Mouse (Mus musculus) MEL (cell line): ENCODE data around the gene Sgms1. TPM values are rescaled to one million over a fixed set of nuclear protein-coding genes. Genes with fewer than 3 reads are reported as not detected.

Experiments
- DNase-seq: peaks from one replicate; pipeline ENCODE4 v3.0.0; 2011; ENCODE audit warnings: low read depth, low spot score
- H3K27ac ChIP-seq: 2 replicates; pipeline ENCODE4 v1.5.1; 2012; ENCODE audit warnings: low read depth, mild to moderate bottlenecking, control low read depth, low read length, moderate library complexity; ENCODE audit not compliant: control insufficient read depth
- H3K27me3 ChIP-seq, 2 experiments: fragments of 150-350 bp in 1 of 2; sonication (generic) in 1 of 2; 2 replicates each; pipeline ENCODE4 v1.6.1; 2012; ENCODE audit warnings: low read length in 2 of 2, mild to moderate bottlenecking in 2 of 2, improper control_type of control experiment in 1 of 2, moderate library complexity in 1 of 2; ENCODE audit not compliant: insufficient read depth in 2 of 2, control insufficient read depth in 1 of 2
- H3K36me3 ChIP-seq, 2 experiments: 2 replicates each; pipeline ENCODE4 v1.6.1; 2012 to 2014; ENCODE audit warnings: low read length in 2 of 2, improper control_type of control experiment in 1 of 2, inconsistent platforms in 1 of 2, mild to moderate bottlenecking in 1 of 2; ENCODE audit not compliant: insufficient read depth in 2 of 2, control insufficient read depth in 1 of 2
- H3K4me1 ChIP-seq, 2 experiments: fragments of 150-350 bp in 1 of 2; sonication (generic) in 1 of 2; 2 replicates each; pipeline ENCODE4 v1.6.1; 2012; ENCODE audit warnings: low read length in 2 of 2, improper control_type of control experiment in 1 of 2, mild to moderate bottlenecking in 1 of 2; ENCODE audit not compliant: insufficient read depth in 2 of 2, control insufficient read depth in 1 of 2
- H3K4me3 ChIP-seq, 2 experiments: fragments of 150-350 bp in 1 of 2; sonication (generic) in 1 of 2; 2 replicates each; pipeline ENCODE4 v1.5.1; 2012; ENCODE audit warnings: low read depth in 2 of 2, low read length in 2 of 2, mild to moderate bottlenecking in 2 of 2, moderate library complexity in 2 of 2, control low read depth in 1 of 2, improper control_type of control experiment in 1 of 2; ENCODE audit not compliant: control insufficient read depth in 1 of 2, insufficient read depth in 1 of 2
- H3K79me2 ChIP-seq: 2 replicates; pipeline ENCODE4 v1.6.1; 2012; ENCODE audit warnings: mild to moderate bottlenecking, low read length, moderate library complexity; ENCODE audit not compliant: control insufficient read depth, poor library complexity, insufficient read depth
- H3K9ac ChIP-seq: 2 replicates; pipeline ENCODE4 v1.6.1; 2012; ENCODE audit warnings: low read depth, mild to moderate bottlenecking, control low read depth, low read length, moderate library complexity; ENCODE audit not compliant: control insufficient read depth, poor library complexity, severe bottlenecking
- H3K9me3 ChIP-seq: fragments of 150-350 bp; sonication (generic); replicated peaks from 2 replicates; pipeline ENCODE4 v1.6.1; 2012; ENCODE audit warnings: mild to moderate bottlenecking, low read length, improper control_type of control experiment, moderate library complexity; ENCODE audit not compliant: insufficient read depth
- CHD2 ChIP-seq: IDR thresholded peaks from 2 replicates; pipeline ENCODE4 v1.6.1; 2011; ENCODE audit warnings: low read length, improper control_type of control experiment
- E2F4 ChIP-seq: IDR thresholded peaks from 2 replicates; pipeline ENCODE4 v1.6.1; 2011; ENCODE audit warnings: low read depth, low read length, improper control_type of control experiment, borderline replicate concordance
- ELF1 ChIP-seq: IDR thresholded peaks from 2 replicates; pipeline ENCODE4 v1.6.1; 2014; ENCODE audit warnings: low read depth, mild to moderate bottlenecking, inconsistent platforms, low read length, improper control_type of control experiment, moderate library complexity
- ETS1 ChIP-seq: IDR thresholded peaks from 2 replicates; pipeline ENCODE4 v1.6.1; 2012; ENCODE audit warnings: low read depth, mild to moderate bottlenecking, inconsistent platforms, low read length, improper control_type of control experiment, moderate library complexity
- GATA1 ChIP-seq: IDR thresholded peaks from 2 replicates; pipeline ENCODE4 v1.6.1; 2011; ENCODE audit warnings: low read depth, low read length, improper control_type of control experiment
- JUND ChIP-seq: IDR thresholded peaks from 2 replicates; pipeline ENCODE4 v1.6.1; 2011; ENCODE audit warnings: low read depth, mild to moderate bottlenecking, improper control_type of control experiment, low read length
- KAT2A ChIP-seq: conservative IDR thresholded peaks from 2 replicates; pipeline ENCODE4 v1.6.1; 2012; ENCODE audit warnings: low read depth, low read length, improper control_type of control experiment, inconsistent platforms
- MAFK ChIP-seq: IDR thresholded peaks from 2 replicates; pipeline ENCODE4 v1.6.1; 2011; ENCODE audit warnings: low read depth, mild to moderate bottlenecking, low read length, improper control_type of control experiment, borderline replicate concordance
- MAX ChIP-seq: IDR thresholded peaks from 2 replicates; pipeline ENCODE4 v1.6.1; 2011; ENCODE audit warnings: low read length, improper control_type of control experiment
- MEF2A ChIP-seq: IDR thresholded peaks from 2 replicates; pipeline ENCODE4 v1.6.1; 2014; ENCODE audit warnings: low read depth, mild to moderate bottlenecking, inconsistent platforms, low read length, improper control_type of control experiment; ENCODE audit not compliant: poor library complexity, insufficient replicate concordance, severe bottlenecking; ENCODE audit errors: extremely low read depth
- NELFE ChIP-seq: IDR thresholded peaks from 2 replicates; pipeline ENCODE4 v1.6.1; 2011; ENCODE audit warnings: low read depth, low read length, improper control_type of control experiment
- POLR2AphosphoS2 ChIP-seq: IDR thresholded peaks from 2 replicates; pipeline ENCODE4 v1.6.1; 2011; ENCODE audit warnings: low read length, improper control_type of control experiment
- POLR2AphosphoS5 ChIP-seq: IDR thresholded peaks from 2 replicates; pipeline ENCODE4 v1.6.1; 2012; ENCODE audit warnings: low read depth, borderline replicate concordance, mild to moderate bottlenecking, inconsistent platforms, low read length, moderate library complexity, mixed read lengths
- RCOR1 ChIP-seq: IDR thresholded peaks from 2 replicates; pipeline ENCODE4 v1.6.1; 2012; ENCODE audit warnings: low read depth, mild to moderate bottlenecking, inconsistent platforms, low read length, improper control_type of control experiment
- TAL1 ChIP-seq: IDR thresholded peaks from 2 replicates; pipeline ENCODE4 v1.6.1; 2012; ENCODE audit warnings: mild to moderate bottlenecking, inconsistent platforms, low read length, moderate library complexity, mixed read lengths
- TCF12 ChIP-seq: IDR thresholded peaks from 2 replicates; pipeline ENCODE4 v1.6.1; 2014; ENCODE audit warnings: low read depth, mild to moderate bottlenecking, inconsistent platforms, low read length, improper control_type of control experiment, moderate library complexity
- USF1 ChIP-seq: IDR thresholded peaks from 2 replicates; pipeline ENCODE4 v1.6.1; 2014; ENCODE audit warnings: low read depth, mild to moderate bottlenecking, inconsistent platforms, low read length, improper control_type of control experiment, moderate library complexity
- USF2 ChIP-seq, 2 experiments: IDR thresholded peaks; 2 replicates each; pipeline ENCODE4 v1.6.1; 2011 to 2012; ENCODE audit warnings: improper control_type of control experiment in 2 of 2, low read length in 2 of 2, borderline replicate concordance in 1 of 2, inconsistent platforms in 1 of 2, low read depth in 1 of 2, mild to moderate bottlenecking in 1 of 2; ENCODE audit not compliant: insufficient read depth in 1 of 2
- ZC3H11A ChIP-seq: IDR thresholded peaks from 2 replicates; pipeline ENCODE4 v1.6.1; 2012; ENCODE audit warnings: low read depth, mild to moderate bottlenecking, inconsistent platforms, low read length, improper control_type of control experiment
- ZMIZ1 ChIP-seq: IDR thresholded peaks from 2 replicates; pipeline ENCODE4 v1.6.1; 2012; ENCODE audit warnings: low read depth, mild to moderate bottlenecking, inconsistent platforms, low read length, improper control_type of control experiment, moderate library complexity
- polyA plus RNA-seq, 2 experiments: library from polyadenylated mRNA; stranded (reverse) in 1 of 2; unstranded in 1 of 2; fragments of >175 nt in 1 of 2; fragments of >200 nt in 1 of 2; gene quantifications; 2 replicates each; pipeline versions ENCODE4 v1.2.1 to v1.2.4; 2012; ENCODE audit warnings: low replicate concordance in 2 of 2, low read depth in 1 of 2; ENCODE audit not compliant: insufficient read length in 2 of 2, insufficient read depth in 1 of 2, missing spikeins in 1 of 2
- total RNA-seq: library from RNA; depleted of rRNA; stranded (reverse); fragments of 300-350 nt; gene quantifications from 2 replicates; pipeline ENCODE4 v1.2.3, GENCODE M21; 2012

The Sgms1 gene
- total and polyA plus RNA-seq, 3 experiments, result 16.3 to 18.5 TPM; not detected in 1

GRCm38 (mm10) chr19:32106750-32107149 is 282.8 kb downstream of the Sgms1 start:
- Histone ChIP-seq H3K27ac (no peak overlapping the region), H3K4me1 (peaks cover 0 to 6% of the 10 kb centered on the region in 2 experiments; a peak in 3 of 4 replicates), H3K9me3 (no peaks in the 10 kb centered on the region), H3K9ac (no peak overlapping the region), H3K79me2 (peaks cover 1% of the 10 kb centered on the region; the same call in 1 of the 2 replicates), H3K4me3 (no peak overlapping the region), H3K36me3 (peaks cover 0 to 4% of the 10 kb centered on the region in 2 experiments; a peak in 2 of 4 replicates), H3K27me3 (no peaks in the 10 kb centered on the region)
- TF ChIP-seq MEF2A, result no peak
- no peak for TF ChIP-seq GATA1
- 0 out of 2 replicates have a peak, but pooled peaks have one; percentile 26 for TF ChIP-seq JUND
- DNase-seq, result no peak

- H3K79me2 ChIP-seq, result peaks cover 1% of the 10 kb centered on the region; the same call in 1 of the 2 replicates
- H3K9ac ChIP-seq, result no peak overlapping the region
- peaks cover 0 to 2% of the 10 kb centered on the region in 2 experiments; a peak in 2 of 4 replicates for H3K36me3 ChIP-seq
- H3K9me3 ChIP-seq, result no peaks in the 10 kb centered on the region
- no peak overlapping the region for H3K4me3 ChIP-seq
- no peaks in the 10 kb centered on the region for H3K27me3 ChIP-seq
- no peak for TF ChIP-seq TAL1
- TF ChIP-seq MAFK, result no peak
- no peak for TF ChIP-seq CHD2
- no peak for TF ChIP-seq USF2 (IDR thresholded peaks at IDR 0.05; ENCODE audit: borderline replicate concordance in 1 of 2, insufficient read depth in 1 of 2, low read depth in 1 of 2, low read length in 2 of 2)
- TF ChIP-seq USF1, result no peak
- no peak for TF ChIP-seq NELFE
- no peak for TF ChIP-seq ZMIZ1
- TF ChIP-seq E2F4, result no peak
- no peak for TF ChIP-seq KAT2A
- no peak for TF ChIP-seq ELF1
- no peak for DNase-seq
- peaks cover 0 to 4% of the 10 kb centered on the region in 2 experiments; a peak in 2 of 4 replicates for H3K4me1 ChIP-seq
- no peak overlapping the region for H3K27ac ChIP-seq
Observed at GRCm38 (mm10) chr19:32104217-32104616, 285.3 kb downstream of the Sgms1 start.

GRCm38 (mm10) chr19:32102976-32103300 is 286.6 kb downstream of the Sgms1 start:
- Histone ChIP-seq H3K79me2 (peaks cover 1% of the 10 kb centered on the region; the same call in 1 of the 2 replicates), H3K9me3 (no peaks in the 10 kb centered on the region), H3K9ac (no peak overlapping the region), H3K36me3 (peaks cover 0 to 2% of the 10 kb centered on the region in 2 experiments; a peak in 1 of 4 replicates), H3K4me3 (no peak overlapping the region), H3K27me3 (no peaks in the 10 kb centered on the region), H3K4me1 (peaks cover 0 to 4% of the 10 kb centered on the region in 2 experiments; a peak in 1 of 4 replicates), H3K27ac (no peak overlapping the region)
- TF ChIP-seq MAX (no peak), ZC3H11A (no peak), NELFE (no peak), RCOR1 (no peak), ZMIZ1 (no peak), POLR2AphosphoS5 (no peak), GATA1 (no peak), POLR2AphosphoS2 (no peak), MAFK (no peak), ETS1 (no peak), TCF12 (no peak), USF1 (no peak)
- DNase-seq, result no peak
